Mouse (Mus musculus) olfactory bulb, adult 2 months (tissue): ENCODE data around the gene Gm42372.

Experiments used
- CTCF ChIP-seq: fragments of 200-500 bp; IDR thresholded peaks from 2 replicates; pipeline ENCODE4 v1.5.1; 2012; ENCODE audit warnings: low read depth, mild to moderate bottlenecking, low read length, moderate library complexity; ENCODE audit not compliant: insufficient read depth
- POLR2A ChIP-seq: fragments of 200-500 bp; IDR thresholded peaks from 2 replicates; pipeline ENCODE4 v1.6.1; 2012; ENCODE audit warnings: mild to moderate bottlenecking, low read depth, low read length, moderate library complexity; ENCODE audit not compliant: insufficient read depth

DNA sequence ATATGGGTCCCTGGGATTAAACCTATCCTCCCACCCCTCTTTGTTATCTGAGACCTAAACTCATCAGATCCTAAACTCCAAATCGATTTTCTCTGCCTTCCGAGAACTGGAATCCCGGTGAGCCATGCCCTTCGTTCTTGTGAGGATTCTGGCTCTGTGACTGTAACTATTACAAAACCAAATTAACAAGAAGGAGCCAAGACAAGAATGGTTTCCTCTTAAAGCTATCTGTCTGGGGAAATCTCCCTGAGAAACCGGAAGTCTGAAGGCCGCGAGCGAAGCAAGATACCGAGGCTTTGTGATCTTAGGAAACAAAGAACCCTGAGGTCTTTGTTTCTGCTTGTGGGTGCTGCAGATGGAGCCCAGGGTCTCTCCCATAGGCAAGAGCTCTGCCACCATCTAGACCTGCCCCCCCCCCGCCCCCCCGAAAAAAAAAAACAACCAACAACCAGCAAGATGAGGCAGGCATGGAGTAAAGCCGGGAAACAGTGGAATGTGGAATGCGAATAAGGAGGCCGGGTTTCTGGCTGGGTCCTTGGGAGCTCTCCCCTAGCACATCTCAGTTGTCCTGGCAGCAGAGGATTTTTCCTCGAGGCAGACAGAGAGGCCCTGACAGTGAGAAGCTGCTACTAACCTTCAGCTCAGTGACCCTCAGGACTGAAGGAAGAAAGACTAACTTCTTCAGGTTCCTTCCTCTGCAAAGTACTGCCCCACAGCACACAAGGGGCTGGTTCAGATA is 7.3 kb downstream of the Gm42372 start:
- TF ChIP-seq POLR2A (no peak), CTCF (no peak)
